Mouse (Mus musculus): ENCODE results near the gene Cbx5.

DNA sequence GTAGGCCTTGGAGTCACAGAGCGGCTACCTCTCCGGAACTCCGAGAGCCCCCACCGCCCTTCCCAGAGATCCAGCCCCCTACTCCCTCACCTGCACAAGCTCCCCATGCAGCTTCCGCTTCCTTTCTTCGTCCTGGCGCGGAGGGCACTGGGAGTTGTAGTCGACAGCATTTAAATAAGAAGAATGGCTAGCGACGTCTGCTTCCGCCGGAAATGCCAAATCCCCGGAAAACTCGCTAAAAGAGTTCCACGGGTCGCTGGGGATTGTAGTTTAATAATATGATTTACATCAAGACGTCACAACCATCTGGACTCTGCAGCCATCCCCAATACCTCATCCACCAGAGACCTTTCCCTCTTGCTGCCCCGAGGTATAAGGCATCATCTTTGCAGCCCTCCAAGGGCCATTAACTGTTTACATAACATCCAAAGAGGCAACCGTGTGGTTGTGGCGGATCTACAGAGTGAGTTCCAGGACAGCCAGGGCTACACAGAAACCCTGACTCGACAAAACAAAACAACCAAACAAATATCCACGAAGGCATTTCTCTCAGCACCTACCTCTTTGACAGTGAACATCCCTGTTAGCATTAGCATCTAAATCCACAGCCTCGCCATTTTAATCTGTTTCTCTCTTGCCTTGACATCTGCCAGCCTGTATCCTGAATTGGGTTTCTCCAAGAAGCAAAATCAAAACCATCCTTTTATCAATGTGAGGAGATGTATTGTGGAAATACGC, 76.3 kb downstream of the Cbx5 start:
- TF ChIP-seq CTCF (IDR thresholded peaks at IDR 0.05; ENCODE audit: control insufficient read depth, insufficient read depth, low read length), result no peak
- TF ChIP-seq POLR2A (IDR thresholded peaks at IDR 0.05; ENCODE audit: borderline replicate concordance, control insufficient read depth, low read depth, low read length), result peak; percentile 19; the same call in 1 of the 2 replicates

All from bone marrow, adult 2 months (tissue).